Comparison of ENCODE assay signal across 11 mouse cellular contexts in genomic region chr13:55370234-55370633, GRCm38 (mm10). TPM values are rescaled to one million over a fixed set of nuclear protein-coding genes. Genes with fewer than 3 reads are reported as not detected.
A peak's percentile ranks its signal among the peaks of the same experiment; 100 is the strongest.
DNase-seq lines count a peak whose midpoint lies in the region; TF ChIP-seq lines count a peak whose summit lies in the region.
"Had no signal": no experiment of that assay in that cellular context is flagged by ENCODE, and none has a peak within 500 bp of the region (broad histone marks: within the 10 kb centered on the region; RNA-seq: fewer than 3 reads in every experiment).

No protein-coding gene starts in this region.

- 7% methylated on average over 3 of the region's 3 CpGs for WGBS in spleen, adult 2 months
- 53% methylated on average over 3 of the region's 3 CpGs for WGBS in olfactory bulb, adult 2 months

- DNase-seq in adrenal gland, postnatal 14 days = peak; percentile 32
- no peak for DNase-seq in adrenal gland, postnatal 10 days
- no peak for DNase-seq in spleen, adult 2 months (ENCODE audit: low read depth in 1 of 2, low spot score in 2 of 2)
- no peak for DNase-seq in spleen, postnatal 14 days (ENCODE audit: low spot score in 2 of 2)
- DNase-seq in kidney, postnatal 10 days = peak; percentile 66
- no peak for DNase-seq in right cerebral cortex, postnatal 14 days
- no peak for DNase-seq in spleen, adult 12 weeks (ENCODE audit: low spot score)
- DNase-seq: cerebellum, adult 9-10 months had no signal

- no peak for TF ChIP-seq CTCF in spleen, adult 2 months (IDR thresholded peaks at IDR 0.05; ENCODE audit: extremely low read depth, insufficient read depth, insufficient read length, insufficient replicate concordance)
- TF ChIP-seq CTCF in olfactory bulb, adult 2 months (IDR thresholded peaks at IDR 0.05; ENCODE audit: insufficient read depth, low read depth, low read length) = no peak

- H3K27me3 ChIP-seq in spleen, adult 2 months (ENCODE audit: control insufficient read depth, insufficient read depth, low read length) = no peaks in the 10 kb centered on the region

- peaks cover 2% of the 10 kb centered on the region; the same call in 1 of the 2 replicates for H3K36me3 ChIP-seq in spleen, adult 2 months (ENCODE audit: control insufficient read depth, insufficient read depth, low read length)
- H3K36me3 ChIP-seq: midbrain, embryonic 10.5 days had no signal

- peaks cover 39% of the 10 kb centered on the region; the same call in 1 of the 2 replicates for H3K4me1 ChIP-seq in spleen, adult 2 months (ENCODE audit: control insufficient read depth, insufficient read depth, insufficient read length)
- peaks cover 16% of the 10 kb centered on the region for H3K4me1 ChIP-seq in olfactory bulb, adult 2 months (ENCODE audit: control insufficient read depth, insufficient read depth, low read length)
- H3K4me1 ChIP-seq: midbrain, embryonic 10.5 days had no signal

- peak overlapping the region; percentile 80 for H3K4me3 ChIP-seq in spleen, adult 2 months (ENCODE audit: extremely low read depth, insufficient read depth, insufficient read length)
- H3K4me3 ChIP-seq in olfactory bulb, adult 2 months (ENCODE audit: insufficient read depth, low read depth, low read length) = peak overlapping the region; percentile 27; the same call in 1 of the 2 replicates
- H3K4me3 ChIP-seq: midbrain, embryonic 10.5 days had no signal

- TF ChIP-seq POLR2A in spleen, adult 2 months (IDR thresholded peaks at IDR 0.05; ENCODE audit: low read depth, low read length) = no peak
- TF ChIP-seq POLR2A in olfactory bulb, adult 2 months (IDR thresholded peaks at IDR 0.05; ENCODE audit: insufficient read depth, low read depth, low read length) = no peak

- peak overlapping the region; percentile 94 for H3K27ac ChIP-seq in spleen, adult 2 months (ENCODE audit: insufficient read depth, low read length)
- H3K27ac ChIP-seq in olfactory bulb, adult 2 months (ENCODE audit: insufficient read depth, low read depth, low read length) = no peak overlapping the region
- H3K27ac ChIP-seq: midbrain, embryonic 10.5 days had no signal

RNA-seq across cellular contexts. Expression of gene Rgs14, which starts 0.7 kb away (rescaled TPM):
- 0.44 and 4.5 TPM in 2 replicates for total RNA-seq in adrenal gland, postnatal 14 days (2021)
- 1 to 10 TPM; 1.9 to 2.6 TPM for total RNA-seq in adrenal gland, postnatal 10 days (2021)
- polyA plus RNA-seq in spleen, adult 2 months (2012; rRNA removed) = 54.7 and 68.4 TPM in 2 replicates
- polyA plus RNA-seq in olfactory bulb, adult 2 months (2012; ENCODE audit: insufficient read depth, insufficient read length, low replicate concordance, missing spikeins) = not detected in 2 replicates

RNA-seq across cellular contexts. Expression of gene Lman2, which starts 7.7 kb away (rescaled TPM):
- 105 and 107 TPM in 2 replicates for total RNA-seq in adrenal gland, postnatal 14 days (2021)
- total RNA-seq in adrenal gland, postnatal 10 days (2021) = 100 to 1,000 TPM; 105 to 113 TPM
- polyA plus RNA-seq in spleen, adult 2 months (2012; rRNA removed) = 63.9 and 70.1 TPM in 2 replicates
- not detected in 2 replicates for polyA plus RNA-seq in olfactory bulb, adult 2 months (2012; ENCODE audit: insufficient read depth, insufficient read length, low replicate concordance, missing spikeins)

RNA-seq across cellular contexts. Expression of gene Slc34a1, which starts 27.8 kb away (rescaled TPM):
- total RNA-seq in adrenal gland, postnatal 14 days (2021) = 0.33 TPM in 1 of 2 replicates, not detected in the other
- under 1 TPM in 1 of 2 experiments, not detected in 1; 0.42 TPM for total RNA-seq in adrenal gland, postnatal 10 days (2021)
- polyA plus RNA-seq in spleen, adult 2 months (2012; rRNA removed) = 0.87 and 2.2 TPM in 2 replicates
- polyA plus RNA-seq in olfactory bulb, adult 2 months (2012; ENCODE audit: insufficient read depth, insufficient read length, low replicate concordance, missing spikeins) = not detected in 2 replicates
- polyA plus RNA-seq: midbrain, embryonic 10.5 days had no signal

RNA-seq across cellular contexts. Expression of gene Mxd3, which starts 40.6 kb away (rescaled TPM):
- total RNA-seq in adrenal gland, postnatal 14 days (2021) = 10.0 and 10.9 TPM in 2 replicates
- 10 to 100 TPM; 11.0 to 12.8 TPM for total RNA-seq in adrenal gland, postnatal 10 days (2021)
- polyA plus RNA-seq in spleen, adult 2 months (2012; rRNA removed) = 14.3 and 18.5 TPM in 2 replicates
- polyA plus RNA-seq in olfactory bulb, adult 2 months (2012; ENCODE audit: insufficient read depth, insufficient read length, low replicate concordance, missing spikeins) = not detected in 2 replicates

RNA-seq across cellular contexts. Expression of gene Pfn3, which starts 44.8 kb away (rescaled TPM):
- not detected in 2 replicates for total RNA-seq in adrenal gland, postnatal 14 days (2021)
- total RNA-seq in adrenal gland, postnatal 10 days (2021) = not detected
- not detected in 2 replicates for polyA plus RNA-seq in spleen, adult 2 months (2012; rRNA removed)
- not detected in 2 replicates for polyA plus RNA-seq in olfactory bulb, adult 2 months (2012; ENCODE audit: insufficient read depth, insufficient read length, low replicate concordance, missing spikeins)
- polyA plus RNA-seq: large intestine, adult 2 months; midbrain, embryonic 10.5 days had no signal

Comparison
In these comparisons a context has a peak if more than half of its experiments do, and no peak if none do; other contexts are left out.
1. DNase-seq: peak in adrenal gland, postnatal 14 days (single experiment) and kidney, postnatal 10 days (single experiment); none in adrenal gland, postnatal 10 days (single experiment), spleen, adult 2 months (0 of 2), spleen, postnatal 14 days (0 of 2), right cerebral cortex, postnatal 14 days (single experiment) and spleen, adult 12 weeks (single experiment).